Mouse (Mus musculus) erythroblast, embryonic 14.5 days (primary cell): ENCODE measurements around the gene Krtap5-4. TPM values are rescaled to one million over a fixed set of nuclear protein-coding genes. Genes with fewer than 3 reads are reported as not detected.
"Not testable (repeated sequence)": the region's sequence is repeated elsewhere in the genome, so short reads cannot be mapped to it uniquely, and the experiment has no call there.

ENCODE experiments used
- H3K27me3 ChIP-seq: 2 replicates; pipeline ENCODE4 v1.6.1; 2012; ENCODE audit warnings: inconsistent platforms; ENCODE audit not compliant: control insufficient read depth
- H3K36me3 ChIP-seq: 2 replicates; pipeline ENCODE4 v1.6.1; 2012; ENCODE audit warnings: mild to moderate bottlenecking, inconsistent platforms; ENCODE audit not compliant: control insufficient read depth
- H3K4me1 ChIP-seq: 2 replicates; pipeline ENCODE4 v1.6.1; 2012; ENCODE audit warnings: inconsistent platforms; ENCODE audit not compliant: control insufficient read depth
- H3K4me3 ChIP-seq: replicated peaks from 2 replicates; pipeline ENCODE3; 2012; ENCODE audit warnings: moderate library complexity, mild to moderate bottlenecking, inconsistent platforms
- H3K9me3 ChIP-seq: 2 replicates; pipeline ENCODE4 v1.6.1; 2012; ENCODE audit warnings: low read length, inconsistent platforms, mixed read lengths; ENCODE audit not compliant: control insufficient read depth
- GATA1 ChIP-seq: IDR thresholded peaks from 2 replicates; pipeline ENCODE4 v1.6.1; 2012; ENCODE audit warnings: low read length, inconsistent platforms, mixed read lengths
- TAL1 ChIP-seq: IDR thresholded peaks from 3 replicates; pipeline ENCODE4 v1.6.1; 2012; ENCODE audit warnings: low read length, inconsistent platforms, mixed read lengths
- polyA plus RNA-seq: library from polyadenylated mRNA; stranded (reverse); fragments of >175 nt; gene quantifications from 2 replicates; pipeline ENCODE4 v1.2.3, GENCODE M21; 2012

The Krtap5-4 gene
- polyA plus RNA-seq, 1 experiment = not detected

- Histone ChIP-seq H3K9me3 (no peaks in the 10 kb centered on the region), H3K27me3 (no peaks in the 10 kb centered on the region), H3K36me3 (no peaks in the 10 kb centered on the region), H3K4me1 (peaks cover 4% of the 10 kb centered on the region), H3K4me3 (no peak overlapping the region)
- no peak for TF ChIP-seq GATA1
- no peak for TF ChIP-seq TAL1
Measured at GRCm38 (mm10) chr7:142322641-142323040, 19.3 kb downstream of the Krtap5-4 start.

GRCm38 (mm10) chr7:142323396-142324117, 20.2 kb downstream of the Krtap5-4 start:
- no peaks in the 10 kb centered on the region for H3K9me3 ChIP-seq
- no peak overlapping the region for H3K4me3 ChIP-seq
- TF ChIP-seq GATA1 (no peak), TAL1 (no peak)
- H3K27me3 ChIP-seq = no peaks in the 10 kb centered on the region
- no peaks in the 10 kb centered on the region for H3K36me3 ChIP-seq
- no peaks in the 10 kb centered on the region for H3K4me1 ChIP-seq

GRCm38 (mm10) chr7:142326714-142327445, 23.5 kb downstream of the Krtap5-4 start:
- Histone ChIP-seq H3K9me3 (no peaks in the 10 kb centered on the region), H3K4me1 (peaks cover 17% of the 10 kb centered on the region), H3K4me3 (no peak overlapping the region), H3K27me3 (no peaks in the 10 kb centered on the region), H3K36me3 (no peaks in the 10 kb centered on the region)
- no peak for TF ChIP-seq TAL1
- no peak for TF ChIP-seq GATA1

GRCm38 (mm10) chr7:142328507-142328906, 25.2 kb downstream of the Krtap5-4 start:
- Histone ChIP-seq H3K4me1 (peaks cover 22% of the 10 kb centered on the region), H3K36me3 (no peaks in the 10 kb centered on the region), H3K4me3 (no peak overlapping the region), H3K9me3 (no peaks in the 10 kb centered on the region), H3K27me3 (no peaks in the 10 kb centered on the region)
- TF ChIP-seq GATA1 = no peak
- TF ChIP-seq TAL1 = no peak

GRCm38 (mm10) chr7:142330271-142330724, 26.9 kb downstream of the Krtap5-4 start:
- H3K27me3 ChIP-seq = no peaks in the 10 kb centered on the region

GRCm38 (mm10) chr7:142331281-142331680, 27.9 kb downstream of the Krtap5-4 start:
- Histone ChIP-seq H3K4me1 (peaks cover 32% of the 10 kb centered on the region), H3K27me3 (no peaks in the 10 kb centered on the region), H3K9me3 (no peaks in the 10 kb centered on the region), H3K4me3 (no peak overlapping the region), H3K36me3 (no peaks in the 10 kb centered on the region)
- TF ChIP-seq GATA1 = no peak
- no peak for TF ChIP-seq TAL1

More at GRCm38 (mm10) chr7:142330271-142330724, 26.9 kb downstream of the Krtap5-4 start:
- TF ChIP-seq GATA1 = no peak
- TF ChIP-seq TAL1 = no peak
- Histone ChIP-seq H3K4me1 (peaks cover 32% of the 10 kb centered on the region), H3K4me3 (no peak overlapping the region), H3K9me3 (no peaks in the 10 kb centered on the region), H3K36me3 (no peaks in the 10 kb centered on the region)

GRCm38 (mm10) chr7:142332741-142333140, 29.4 kb downstream of the Krtap5-4 start:
- H3K36me3 ChIP-seq, H3K27me3 ChIP-seq, H3K4me3 ChIP-seq, H3K9me3 ChIP-seq: not testable (repeated sequence)
- H3K4me1 ChIP-seq = peaks cover 32% of the 10 kb centered on the region

- Histone ChIP-seq H3K36me3 (no peaks in the 10 kb centered on the region), H3K9me3 (no peaks in the 10 kb centered on the region), H3K4me3 (no peak overlapping the region), H3K27me3 (no peaks in the 10 kb centered on the region), H3K4me1 (peaks cover 32% of the 10 kb centered on the region)
- no peak for TF ChIP-seq GATA1
- TF ChIP-seq TAL1 = no peak
Measured at GRCm38 (mm10) chr7:142334246-142334645, 30.9 kb downstream of the Krtap5-4 start.

- Histone ChIP-seq H3K4me1 (peaks cover 30% of the 10 kb centered on the region), H3K9me3 (no peaks in the 10 kb centered on the region), H3K36me3 (no peaks in the 10 kb centered on the region), H3K27me3 (no peaks in the 10 kb centered on the region), H3K4me3 (no peak overlapping the region)
- TF ChIP-seq GATA1 (no peak), TAL1 (no peak)
Measured at GRCm38 (mm10) chr7:142335151-142335550, 31.8 kb downstream of the Krtap5-4 start.
